Mouse (Mus musculus) hindbrain, embryonic 13.5 days (tissue): ENCODE measurements around the gene Mfsd4b2. TPM values are rescaled to one million over a fixed set of nuclear protein-coding genes. Genes with fewer than 3 reads are reported as not detected.

ENCODE experiments used
- polyA plus RNA-seq: library from polyadenylated mRNA; unstranded; fragments of >200 nt; fragmentation: Nextera tagmentation; extraction: Ambion mirVana; gene quantifications from 2 replicates; pipeline ENCODE4 v1.2.1, GENCODE M21; 2015

The Mfsd4b2 gene
- polyA plus RNA-seq, 1 experiment from 2014 or later: not detected

Other genes with a start within 250 kb of the Mfsd4b2 start
- 29.2 and 30.7 TPM in 2 replicates for gene Rev3l, start 194.8 kb downstream of the Mfsd4b2 start, polyA plus RNA-seq
- gene Mfsd4b4, start 27.7 kb downstream of the Mfsd4b2 start, polyA plus RNA-seq: 4.0 and 4.3 TPM in 2 replicates
- gene Mfsd4b3, start 33.2 kb upstream of the Mfsd4b2 start, polyA plus RNA-seq: 0.10 and 0.16 TPM in 2 replicates
- gene Mfsd4b5, start 59.7 kb upstream of the Mfsd4b2 start, polyA plus RNA-seq: 0.08 TPM in 1 of 2 replicates, not detected in the other
- gene Mfsd4b1, start 98.3 kb upstream of the Mfsd4b2 start, polyA plus RNA-seq: 0.14 TPM in 2 replicates
- 6.4 and 12.8 TPM in 2 replicates for gene Slc16a10, start 215.3 kb upstream of the Mfsd4b2 start, polyA plus RNA-seq